Mouse (Mus musculus) lung, adult 2 months (tissue): Measurements from ENCODE around the gene Car9.

Source experiments
- CTCF ChIP-seq: fragments of 200-500 bp; IDR thresholded peaks from 2 replicates; pipeline ENCODE4 v1.5.1; 2011; ENCODE audit warnings: mild to moderate bottlenecking, low read length, control low read depth; ENCODE audit not compliant: insufficient read depth
- POLR2A ChIP-seq: fragments of 200-500 bp; IDR thresholded peaks from 2 replicates; pipeline ENCODE4 v1.6.1; 2011; ENCODE audit warnings: low read depth, mild to moderate bottlenecking, control low read depth, low read length, borderline replicate concordance; ENCODE audit errors: extremely low read depth

GRCm38 (mm10) chr4:43536031-43536430, 29.3 kb downstream of the Car9 start:
- TF ChIP-seq CTCF (no peak), POLR2A (no peak)
